Mouse (Mus musculus) stomach, postnatal 0 days (tissue): Measurements from ENCODE around the gene Rbm33.

Source experiments
- CTCF ChIP-seq: IDR thresholded peaks from 2 replicates; pipeline ENCODE4 v1.5.1; 2016; ENCODE audit warnings: antibody characterized with exemption, low read depth, mild to moderate bottlenecking, moderate library complexity
- EP300 ChIP-seq: optimal IDR thresholded peaks from 2 replicates; pipeline ENCODE3; 2016; ENCODE audit warnings: antibody characterized with exemption

GRCm38 (mm10) chr5:28461376-28461775 lies 144.5 kb downstream of the Rbm33 start:
- TF ChIP-seq EP300 (no peak), CTCF (no peak)
